In the genomic region with DNA sequence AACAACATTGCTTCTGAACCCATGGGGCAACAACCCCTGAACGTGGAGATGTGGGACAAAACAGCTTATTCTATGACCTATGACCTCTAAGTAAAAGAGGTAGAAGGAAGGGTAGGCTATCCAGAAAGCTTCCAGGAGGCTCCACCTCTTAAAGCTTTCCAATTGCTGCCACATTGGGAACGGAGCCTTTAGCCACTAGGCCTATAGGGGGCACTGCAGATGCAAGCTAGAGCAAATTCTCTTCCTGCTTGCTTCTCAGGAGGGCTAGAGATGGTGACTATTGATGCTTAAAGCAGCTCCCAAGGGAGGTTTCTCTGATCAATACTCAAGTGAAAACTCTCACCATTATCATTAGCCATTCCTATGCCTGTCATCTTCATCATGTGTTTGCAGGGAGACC, we compare ENCODE assay signal across 20 mouse cellular contexts.
DNase-seq lines count a peak whose midpoint lies in the region; ATAC-seq and TF ChIP-seq lines count a peak whose summit lies in the region.
"Had no signal": no experiment of that assay in that cellular context is flagged by ENCODE, and none has a peak within 500 bp of the region (broad histone marks: within the 10 kb centered on the region; RNA-seq: fewer than 3 reads in every experiment).

No protein-coding gene starts in this region.

- no peaks in the 10 kb centered on the region for H3K9me3 ChIP-seq in liver, embryonic 14.5 days (ENCODE audit: control insufficient read depth, low read length)
- no peaks in the 10 kb centered on the region for H3K9me3 ChIP-seq in liver, embryonic 11.5 days (ENCODE audit: control insufficient read depth, low read length)
- H3K9me3 ChIP-seq: forebrain, embryonic 12.5 days; heart, embryonic 13.5 days; intestine, embryonic 15.5 days; kidney, embryonic 15.5 days; limb, embryonic 15.5 days; lung, embryonic 15.5 days had no signal

- H3K4me3 ChIP-seq in liver, embryonic 14.5 days (ENCODE audit: insufficient read depth in 1 of 2, low read depth in 2 of 2, low read length in 2 of 2): no peak overlapping the region
- H3K4me3 ChIP-seq in liver, embryonic 11.5 days (ENCODE audit: low read depth, low read length): no peak overlapping the region
- H3K4me3 ChIP-seq: forebrain, embryonic 12.5 days; heart, embryonic 13.5 days; intestine, embryonic 15.5 days; kidney, embryonic 15.5 days; limb, embryonic 15.5 days; lung, embryonic 15.5 days had no signal

- no peak overlapping the region for H3K4me2 ChIP-seq in liver, embryonic 14.5 days (ENCODE audit: low read depth)
- H3K4me2 ChIP-seq in liver, embryonic 11.5 days: no peak overlapping the region
- H3K4me2 ChIP-seq: forebrain, embryonic 12.5 days; heart, embryonic 13.5 days; hindbrain, embryonic 14.5 days; intestine, embryonic 15.5 days; kidney, embryonic 15.5 days; limb, embryonic 15.5 days; lung, embryonic 15.5 days had no signal

- TF ChIP-seq CTCF in liver, embryonic 14.5 days (IDR thresholded peaks at IDR 0.05; ENCODE audit: low read depth): peak; percentile 24; the same call in 1 of the 2 replicates

- peak; percentile 39 for DNase-seq in embryo, embryonic 10 days (ENCODE audit: low spot score)
- no peak for DNase-seq in embryo, embryonic 9.5 days (ENCODE audit: extremely low spot score)
- DNase-seq in liver, embryonic 14.5 days (ENCODE audit: low read depth in 3 of 3, low spot score in 3 of 3): no peak
- no peak for DNase-seq in liver, embryonic 11.5 days (ENCODE audit: low spot score)
- peak; percentile 23 for DNase-seq in retina, postnatal 1 day
- no peak for DNase-seq in retina, embryonic 14.5 days (ENCODE audit: low spot score)
- DNase-seq in c-Kit-positive CD71-positive TER-119-positive erythroid progenitor cells, embryonic 14.5 days (ENCODE audit: low spot score): no peak
- no peak for DNase-seq in urinary bladder, postnatal 4 days (ENCODE audit: low spot score in 2 of 2)
- DNase-seq: cerebellum, adult 9-10 months; gastrocnemius, postnatal 14 days; heart, adult 18-20 months; right cerebral cortex, adult 18-20 months; thymus, adult 2 months had no signal

- no peak for ATAC-seq in liver, embryonic 14.5 days (ENCODE audit: insufficient read depth)
- no peak for ATAC-seq in liver, embryonic 11.5 days (replicated peaks; ENCODE audit: low FRiP score)
- ATAC-seq: intestine, embryonic 15.5 days had no signal

- no peaks in the 10 kb centered on the region for H3K36me3 ChIP-seq in liver, embryonic 14.5 days (replicated peaks; ENCODE audit: control insufficient read depth, insufficient read depth, low read depth)
- no peaks in the 10 kb centered on the region for H3K36me3 ChIP-seq in liver, embryonic 11.5 days (ENCODE audit: control insufficient read depth, insufficient read depth, low read length)
- H3K36me3 ChIP-seq: forebrain, embryonic 12.5 days; heart, embryonic 13.5 days; intestine, embryonic 15.5 days; kidney, embryonic 15.5 days; limb, embryonic 15.5 days; lung, embryonic 15.5 days had no signal

- no peaks in the 10 kb centered on the region for H3K4me1 ChIP-seq in liver, embryonic 14.5 days (replicated peaks; ENCODE audit: control insufficient read depth in 2 of 2, insufficient read depth in 2 of 2, low read length in 1 of 2)
- H3K4me1 ChIP-seq in liver, embryonic 11.5 days (replicated peaks; ENCODE audit: control insufficient read depth, insufficient read depth, low read length): no peaks in the 10 kb centered on the region
- H3K4me1 ChIP-seq: forebrain, embryonic 12.5 days; heart, embryonic 13.5 days; intestine, embryonic 15.5 days; kidney, embryonic 15.5 days; limb, embryonic 15.5 days; lung, embryonic 15.5 days had no signal

- H3K27me3 ChIP-seq in liver, embryonic 14.5 days (ENCODE audit: control insufficient read depth, insufficient read depth, low read length): no peaks in the 10 kb centered on the region
- no peaks in the 10 kb centered on the region for H3K27me3 ChIP-seq in liver, embryonic 11.5 days (replicated peaks; ENCODE audit: control insufficient read depth, insufficient read depth, low read length)
- H3K27me3 ChIP-seq: forebrain, embryonic 12.5 days; heart, embryonic 13.5 days; intestine, embryonic 15.5 days; kidney, embryonic 15.5 days; limb, embryonic 15.5 days; lung, embryonic 15.5 days had no signal

- no peak for TF ChIP-seq EP300 in liver, embryonic 14.5 days (IDR thresholded peaks at IDR 0.05; ENCODE audit: low read depth)

- no peak overlapping the region for H3K27ac ChIP-seq in liver, embryonic 14.5 days
- no peak overlapping the region for H3K27ac ChIP-seq in liver, embryonic 11.5 days (ENCODE audit: low read depth, low read length)
- H3K27ac ChIP-seq: forebrain, embryonic 12.5 days; heart, embryonic 13.5 days; hindbrain, embryonic 14.5 days; intestine, embryonic 15.5 days; kidney, embryonic 15.5 days; limb, embryonic 15.5 days; lung, embryonic 15.5 days had no signal

- 31% methylated on average over 2 of the region's 2 CpGs for WGBS in liver, embryonic 14.5 days (ENCODE audit: insufficient replicate concordance)
- WGBS in liver, embryonic 11.5 days: 23% methylated on average over 2 of the region's 2 CpGs

- H3K9ac ChIP-seq in liver, embryonic 14.5 days (replicated peaks): no peak overlapping the region
- no peak overlapping the region for H3K9ac ChIP-seq in liver, embryonic 11.5 days (ENCODE audit: low read depth, low read length)
- H3K9ac ChIP-seq: forebrain, embryonic 12.5 days; heart, embryonic 13.5 days; hindbrain, embryonic 14.5 days; intestine, embryonic 15.5 days; kidney, embryonic 15.5 days; limb, embryonic 15.5 days; lung, embryonic 15.5 days had no signal

Comparison
In these comparisons a context has a peak if more than half of its experiments do, and no peak if none do; other contexts are left out.
1. DNase-seq: peak in embryo, embryonic 10 days (single experiment) and retina, postnatal 1 day (single experiment); none in embryo, embryonic 9.5 days (single experiment), liver, embryonic 14.5 days (0 of 3), liver, embryonic 11.5 days (single experiment), retina, embryonic 14.5 days (single experiment), c-Kit-positive CD71-positive TER-119-positive erythroid progenitor cells, embryonic 14.5 days (single experiment) and urinary bladder, postnatal 4 days (0 of 2).